Mouse (Mus musculus) CH12.LX (cell line): ENCODE results near the gene Lsm2. TPM values are rescaled to one million over a fixed set of nuclear protein-coding genes. Genes with fewer than 3 reads are reported as not detected.

Source experiments
- DNase-seq: peaks from one replicate; pipeline ENCODE4 v3.0.0-alpha.2; 2013; ENCODE audit errors: extremely low read depth
- H3K27ac ChIP-seq: 2 replicates; pipeline ENCODE4 v1.5.1; 2012; ENCODE audit warnings: low read depth, mild to moderate bottlenecking, control low read depth, moderate library complexity; ENCODE audit not compliant: insufficient read depth
- H3K27me3 ChIP-seq: replicated peaks from 2 replicates; pipeline ENCODE3; 2012; ENCODE audit warnings: inconsistent platforms
- H3K36me3 ChIP-seq, 2 experiments: replicated peaks in 1 of 2; 2 replicates each; pipeline versions ENCODE3 to v1.6.1; 2012; ENCODE audit warnings: inconsistent platforms in 1 of 2, low read length in 1 of 2, mild to moderate bottlenecking in 1 of 2, mixed read lengths in 1 of 2, moderate library complexity in 1 of 2; ENCODE audit not compliant: control insufficient read depth in 1 of 2, insufficient read depth in 1 of 2
- H3K4me1 ChIP-seq, 2 experiments: 2 replicates each; pipeline ENCODE4 v1.6.1; 2012; ENCODE audit warnings: inconsistent platforms in 1 of 2, moderate library complexity in 1 of 2; ENCODE audit not compliant: insufficient read depth in 2 of 2, control insufficient read depth in 1 of 2
- H3K4me2 ChIP-seq: 2 replicates; pipeline ENCODE4 v1.6.1; 2012; ENCODE audit warnings: low read depth, mild to moderate bottlenecking, control low read depth; ENCODE audit not compliant: poor library complexity, insufficient read depth, severe bottlenecking
- H3K4me3 ChIP-seq, 3 experiments: fragments of 150-350 bp in 1 of 3; sonication (generic) in 1 of 3; replicated peaks in 1 of 3; 2 replicates each; pipeline versions ENCODE3 to v1.5.1; 2011 to 2012; ENCODE audit warnings: low read depth in 2 of 3, low read length in 2 of 3, mild to moderate bottlenecking in 2 of 3, moderate library complexity in 2 of 3, control low read depth in 1 of 3, improper control_type of control experiment in 1 of 3, inconsistent platforms in 1 of 3, mixed read lengths in 1 of 3; ENCODE audit not compliant: poor library complexity in 1 of 3
- H3K79me2 ChIP-seq: replicated peaks from 2 replicates; pipeline ENCODE4 v1.6.1; 2012; ENCODE audit warnings: mild to moderate bottlenecking, moderate library complexity; ENCODE audit not compliant: control insufficient read depth, poor library complexity, insufficient read depth, severe bottlenecking; ENCODE audit errors: extremely low read depth
- H3K9ac ChIP-seq: 2 replicates; pipeline ENCODE4 v1.6.1; 2012; ENCODE audit warnings: low read depth, mild to moderate bottlenecking, control low read depth, moderate library complexity; ENCODE audit not compliant: insufficient read depth
- H3K9me3 ChIP-seq: replicated peaks from 2 replicates; pipeline ENCODE3; 2012; ENCODE audit warnings: low read length, inconsistent platforms, mixed read lengths
- CHD2 ChIP-seq: IDR thresholded peaks from 2 replicates; pipeline ENCODE4 v1.6.1; 2011; ENCODE audit warnings: low read length, improper control_type of control experiment
- CTCF ChIP-seq, 2 experiments: IDR thresholded peaks in 1 of 2; conservative IDR thresholded peaks in 1 of 2; 2 replicates each; pipeline ENCODE4 v1.5.1; 2011 to 2012; ENCODE audit warnings: low read depth in 2 of 2, low read length in 2 of 2, improper control_type of control experiment in 1 of 2, inconsistent platforms in 1 of 2, mild to moderate bottlenecking in 1 of 2, moderate library complexity in 1 of 2
- EP300 ChIP-seq: IDR thresholded peaks from 2 replicates; pipeline ENCODE4 v1.6.1; 2011; ENCODE audit warnings: low read length, improper control_type of control experiment
- IRF4 ChIP-seq: IDR thresholded peaks from 2 replicates; pipeline ENCODE4 v1.6.1; 2014; ENCODE audit warnings: low read depth, mild to moderate bottlenecking, inconsistent platforms, low read length, improper control_type of control experiment
- JUND ChIP-seq: conservative IDR thresholded peaks from 2 replicates; pipeline ENCODE4 v1.6.1; 2011; ENCODE audit warnings: low read depth, low read length, improper control_type of control experiment
- MAFK ChIP-seq: IDR thresholded peaks from 2 replicates; pipeline ENCODE4 v1.6.1; 2011; ENCODE audit warnings: low read length, improper control_type of control experiment; ENCODE audit not compliant: insufficient replicate concordance
- MAX ChIP-seq: IDR thresholded peaks from 2 replicates; pipeline ENCODE4 v1.6.1; 2011; ENCODE audit warnings: low read length, improper control_type of control experiment
- MAZ ChIP-seq: IDR thresholded peaks from 2 replicates; pipeline ENCODE4 v1.6.1; 2012; ENCODE audit warnings: low read depth, mild to moderate bottlenecking, inconsistent platforms, low read length, improper control_type of control experiment, moderate library complexity
- MXI1 ChIP-seq: IDR thresholded peaks from 2 replicates; pipeline ENCODE4 v1.6.1; 2011; ENCODE audit warnings: mild to moderate bottlenecking, low read depth, low read length, improper control_type of control experiment
- MYC ChIP-seq: IDR thresholded peaks from 2 replicates; pipeline ENCODE4 v1.6.1; 2011; ENCODE audit warnings: low read depth, mild to moderate bottlenecking, improper control_type of control experiment, low read length
- NRF1 ChIP-seq: IDR thresholded peaks from 2 replicates; pipeline ENCODE4 v1.6.1; 2014; ENCODE audit warnings: low read depth, mild to moderate bottlenecking, inconsistent platforms, low read length, improper control_type of control experiment, moderate library complexity
- POLR2A ChIP-seq: IDR thresholded peaks from 2 replicates; pipeline ENCODE4 v1.6.1; 2011; ENCODE audit warnings: low read depth, mild to moderate bottlenecking, improper control_type of control experiment, low read length
- POLR2AphosphoS2 ChIP-seq: IDR thresholded peaks from 2 replicates; pipeline ENCODE4 v1.6.1; 2011; ENCODE audit warnings: low read depth, low read length, improper control_type of control experiment
- RCOR1 ChIP-seq: conservative IDR thresholded peaks from 2 replicates; pipeline ENCODE4 v1.6.1; 2012; ENCODE audit warnings: low read depth, mild to moderate bottlenecking, inconsistent platforms, low read length, improper control_type of control experiment
- UBTF ChIP-seq: IDR thresholded peaks from 2 replicates; pipeline ENCODE4 v1.6.1; 2012; ENCODE audit warnings: low read depth, mild to moderate bottlenecking, inconsistent platforms, low read length, improper control_type of control experiment, moderate library complexity
- USF1 ChIP-seq: IDR thresholded peaks from 2 replicates; pipeline ENCODE4 v1.6.1; 2014; ENCODE audit warnings: low read depth, mild to moderate bottlenecking, inconsistent platforms, low read length, improper control_type of control experiment
- USF2 ChIP-seq: conservative IDR thresholded peaks from 2 replicates; pipeline ENCODE4 v1.6.1; 2011; ENCODE audit warnings: low read depth, low read length, improper control_type of control experiment
- ZKSCAN1 ChIP-seq: IDR thresholded peaks from 2 replicates; pipeline ENCODE4 v1.6.1; 2012; ENCODE audit warnings: low read depth, inconsistent platforms, low read length, improper control_type of control experiment, borderline replicate concordance
- dilution Hi-C: fragments of 300-500 bp; cut with MboI; formaldehyde crosslinking; loops from 2 replicates; pipeline ENCODE4 v1.14.3; 2020; ENCODE audit warnings: low sequenced_read_pairs; ENCODE audit not compliant: extremely low pct_unique_long_range_greater_than_20kb, extremely low pct_ligation_motif_present
- in situ Hi-C: fragments of 300-500 bp; cut with MboI; formaldehyde crosslinking; loops from 3 replicates; pipeline ENCODE4 v1.14.3; 2019; ENCODE audit warnings: low sequenced_read_pairs, low pct_ligation_motif_present, low pct_unique_long_range_greater_than_20kb, mixed read lengths
- polyA plus RNA-seq: library from polyadenylated mRNA; unstranded; fragments of >175 nt; gene quantifications from 2 replicates; pipeline ENCODE4 v1.2.1, GENCODE M21; 2012; ENCODE audit warnings: low read depth; ENCODE audit not compliant: insufficient read length
- total RNA-seq, 2 experiments: library from RNA; depleted of rRNA; stranded (reverse); fragments of 300-350 nt in 1 of 2; fragments of >200 nt in 1 of 2; gene quantifications; 2 replicates each; pipeline ENCODE4 v1.2.3; 2012 to 2014

Lsm2 gene
- total and polyA plus RNA-seq, 3 experiments: 104 to 345 (median 135) TPM

- in situ Hi-C loops: no loop called here
Measured at GRCm38 (mm10) chr17:34937960-34938505, 43.6 kb upstream of the Lsm2 start.

GRCm38 (mm10) chr17:34941344-34942041, 40.2 kb upstream of the Lsm2 start:
- H3K27me3 ChIP-seq: no peaks in the 10 kb centered on the region
- H3K36me3 ChIP-seq: peaks cover 0 to 24% of the 10 kb centered on the region in 2 experiments
- no peak overlapping the region for H3K27ac ChIP-seq
- DNase-seq: no peak
- H3K79me2 ChIP-seq: no peaks in the 10 kb centered on the region
- no peaks in the 10 kb centered on the region for H3K9me3 ChIP-seq
- H3K4me1 ChIP-seq: no peaks in the 10 kb centered on the region
- dilution Hi-C loops (no loop called here), in situ Hi-C loops (no loop called here)
- H3K9ac ChIP-seq: no peak overlapping the region
- no peak overlapping the region for H3K4me2 ChIP-seq
- no peak overlapping the region for H3K4me3 ChIP-seq
- TF ChIP-seq POLR2A (no peak), MAZ (no peak), MXI1 (no peak), RCOR1 (no peak)

More at GRCm38 (mm10) chr17:34937960-34938505, 43.6 kb upstream of the Lsm2 start:
- Histone ChIP-seq H3K27ac (no peak overlapping the region), H3K27me3 (no peaks in the 10 kb centered on the region), H3K79me2 (no peaks in the 10 kb centered on the region), H3K36me3 (peaks cover 16 to 51% of the 10 kb centered on the region in 2 experiments), H3K4me2 (no peak overlapping the region), H3K9me3 (no peaks in the 10 kb centered on the region), H3K4me3 (no peak overlapping the region), H3K9ac (no peak overlapping the region), H3K4me1 (peaks cover 2 to 24% of the 10 kb centered on the region in 2 experiments; a peak in 3 of 4 replicates)
- dilution Hi-C loops: no loop called here
- DNase-seq: no peak
- TF ChIP-seq MAX: no peak
- no peak for TF ChIP-seq NRF1

DNA sequence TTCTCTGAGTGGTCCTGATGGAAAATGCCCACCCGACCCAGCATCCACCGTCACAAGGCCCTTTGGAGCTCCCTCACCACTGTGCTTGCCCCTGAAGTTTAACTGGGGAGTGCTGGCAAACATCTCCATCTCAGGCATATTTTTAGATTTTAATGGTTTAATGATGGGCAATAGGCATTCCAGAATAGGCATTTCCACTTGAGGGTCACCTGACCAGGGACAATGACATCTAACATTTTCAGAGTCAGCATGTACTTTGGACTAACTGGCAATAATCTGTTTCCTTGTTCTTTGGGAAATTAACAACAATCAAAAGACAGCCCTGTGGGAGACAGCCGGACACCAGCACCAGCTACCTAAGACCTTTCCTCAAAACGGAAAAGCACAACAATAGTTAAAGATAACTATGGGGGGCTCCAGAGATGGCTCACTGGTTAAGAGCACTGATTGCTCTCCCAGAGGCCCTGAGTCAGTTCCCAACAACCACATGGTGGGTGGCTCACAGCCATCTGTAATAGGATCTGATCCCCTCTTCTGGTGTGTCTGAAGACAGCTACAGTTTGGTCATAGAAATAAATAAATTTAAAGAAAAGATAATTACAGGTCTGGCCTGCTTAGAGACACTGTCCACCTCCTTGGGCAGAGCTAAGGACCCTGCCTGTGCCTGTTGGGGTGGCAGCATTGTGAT, 38.4 kb upstream of the Lsm2 start:
- Histone ChIP-seq H3K4me3 (no peak overlapping the region), H3K9me3 (no peaks in the 10 kb centered on the region), H3K36me3 (peaks cover 0 to 9% of the 10 kb centered on the region in 2 experiments), H3K4me1 (no peaks in the 10 kb centered on the region), H3K27ac (no peak overlapping the region), H3K4me2 (no peak overlapping the region), H3K9ac (no peak overlapping the region), H3K27me3 (no peaks in the 10 kb centered on the region), H3K79me2 (no peaks in the 10 kb centered on the region)
- in situ Hi-C loops: no loop called here
- dilution Hi-C loops: no loop called here
- TF ChIP-seq MAZ: no peak
- TF ChIP-seq POLR2AphosphoS2: no peak
- TF ChIP-seq USF2: no peak
- TF ChIP-seq RCOR1: no peak
- TF ChIP-seq MAFK: no peak
- no peak for TF ChIP-seq EP300
- TF ChIP-seq UBTF: no peak
- TF ChIP-seq CHD2: no peak
- no peak for TF ChIP-seq ZKSCAN1
- TF ChIP-seq IRF4: no peak
- no peak for TF ChIP-seq JUND
- TF ChIP-seq MXI1: no peak
- no peak for TF ChIP-seq POLR2A
- TF ChIP-seq MYC: no peak
- no peak for TF ChIP-seq CTCF (conservative IDR thresholded peaks at IDR 0.05 in 1 of 2, IDR thresholded peaks at IDR 0.05 in 1 of 2; ENCODE audit: low read depth in 2 of 2, low read length in 2 of 2)
- TF ChIP-seq USF1: no peak
- DNase-seq: no peak
